Mouse (Mus musculus): Measurements from ENCODE around the gene Bglap2.
A peak's percentile ranks its signal among the peaks of the same experiment; 100 is the strongest.
"Not testable (repeated sequence)": the region's sequence is repeated elsewhere in the genome, so short reads cannot be mapped to it uniquely, and the experiment has no call there.

Gene Bglap2

DNA sequence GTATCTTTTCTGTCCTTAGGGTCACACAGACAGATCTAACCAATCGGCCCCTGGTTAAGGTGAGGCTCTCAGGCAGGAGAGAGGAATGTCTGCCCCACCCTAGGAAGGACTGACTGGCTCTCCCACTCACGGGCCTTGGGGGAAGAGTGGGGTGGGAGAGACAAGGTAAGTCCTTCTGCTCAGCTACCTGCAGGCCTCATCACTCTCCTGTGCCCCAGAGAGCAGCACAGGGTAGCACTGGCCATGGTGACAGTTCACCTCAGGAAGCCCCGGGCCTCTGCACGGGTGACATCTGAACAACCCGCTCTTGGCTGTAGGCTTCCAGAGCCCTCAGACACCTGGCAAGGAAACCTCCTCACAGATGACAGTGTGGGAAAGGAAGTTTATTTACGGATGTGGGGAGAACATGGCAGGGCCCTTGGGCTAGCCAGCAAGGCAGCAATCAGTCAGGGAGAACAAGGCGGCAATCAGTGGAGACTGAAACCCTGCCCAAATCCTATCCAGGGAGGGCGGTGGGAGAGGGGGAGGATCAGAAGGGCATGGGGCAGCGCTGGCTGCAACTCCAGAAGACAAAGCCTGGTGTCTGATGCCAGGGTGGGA, 15.4 kb upstream of the Bglap2 start:
- no peak for DNase-seq (ENCODE audit: low read depth, low spot score)

DNA sequence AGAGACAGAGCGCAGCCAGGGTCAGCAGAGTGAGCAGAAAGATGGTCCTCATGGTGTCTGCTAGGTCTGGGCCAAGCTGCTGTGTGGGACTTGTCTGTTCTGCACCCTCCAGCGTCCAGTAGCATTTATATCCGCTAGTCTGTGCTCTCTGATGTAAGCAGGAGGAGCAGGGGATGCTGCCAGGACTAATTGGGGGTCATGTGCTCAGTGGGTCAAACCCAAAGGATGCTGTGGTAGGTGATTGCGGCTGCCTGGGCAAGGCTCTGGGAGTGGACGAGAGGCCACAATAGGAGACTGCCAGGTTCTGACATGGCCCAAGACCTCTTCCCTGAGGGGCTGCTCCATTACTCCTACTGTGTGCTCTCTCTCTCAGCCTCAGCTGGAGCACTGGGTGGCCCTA, 5.9 kb upstream of the Bglap2 start, which contains the start of gene Bglap:
TSS of gene Bglap (minus strand) at position 101 of the 400 bp plus-strand sequence.
- no peak for DNase-seq (ENCODE audit: low read depth, low spot score)

DNA sequence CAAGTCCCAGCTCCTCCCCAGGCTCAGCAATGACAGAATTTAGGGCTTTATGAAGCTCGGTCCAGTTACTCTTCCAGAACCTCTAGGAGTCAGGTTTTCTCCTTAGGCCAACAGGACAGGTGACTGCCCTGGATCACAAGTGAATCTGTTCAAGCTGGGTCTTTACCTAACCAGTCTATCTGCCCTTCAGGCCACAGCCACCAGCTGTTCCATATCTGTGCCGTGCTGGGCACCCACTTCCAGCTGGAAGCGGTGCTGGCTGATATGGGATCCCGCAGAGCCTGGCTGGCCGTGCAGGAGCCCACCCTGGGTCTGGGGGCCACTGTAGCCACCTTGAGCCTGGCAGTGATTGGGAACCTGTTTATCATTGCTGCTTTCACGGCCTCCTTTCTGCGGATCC, 3.9 kb upstream of the Bglap2 start:
- not testable (repeated sequence) for DNase-seq (ENCODE audit: low read depth, low spot score)

DNA sequence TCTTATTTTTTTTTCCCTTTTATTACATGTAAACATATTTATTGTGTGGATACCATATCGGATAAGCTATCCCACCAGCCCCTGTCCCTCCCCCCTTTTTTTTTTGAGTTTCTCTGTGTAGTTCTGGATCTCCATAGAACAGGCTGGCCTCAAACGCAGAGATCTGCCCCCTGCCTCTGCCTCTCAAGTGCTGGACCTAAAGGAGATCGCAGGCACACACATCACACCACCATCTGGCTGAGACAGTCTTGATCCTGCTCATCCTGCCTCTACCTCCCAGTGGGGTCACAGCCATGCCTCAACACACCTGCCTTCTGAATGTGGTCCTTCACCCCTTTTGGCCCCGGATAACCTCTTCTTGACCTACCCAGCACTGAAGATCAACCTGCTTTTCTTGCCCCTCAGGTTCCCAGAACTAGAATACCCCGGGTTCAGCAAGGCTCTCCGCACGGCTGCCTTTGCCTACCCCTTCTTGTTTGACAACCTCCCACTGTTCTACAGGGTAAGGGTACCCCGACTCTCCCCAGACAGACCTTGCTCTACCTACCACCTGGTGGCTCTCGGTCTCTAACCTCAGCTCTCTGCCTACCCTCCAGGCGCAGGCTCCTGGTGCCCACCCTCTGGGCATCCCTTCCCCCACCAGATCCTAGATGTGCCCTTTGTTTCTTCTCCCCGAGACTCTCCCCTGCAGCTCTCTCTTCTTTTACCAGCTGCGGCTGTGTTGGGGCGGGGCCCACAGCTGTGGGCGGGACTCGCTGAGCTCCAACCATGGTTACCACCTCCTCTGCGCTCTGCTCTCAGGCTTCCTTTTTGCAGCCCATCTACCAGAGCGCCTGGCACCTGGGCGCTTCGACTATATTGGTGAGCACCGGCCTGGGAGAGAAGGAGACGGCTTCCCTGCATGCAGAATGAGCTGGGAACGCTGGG, 3.2 kb upstream of the Bglap2 start:
- DNase-seq (ENCODE audit: low read depth, low spot score): not testable (repeated sequence)

GRCm38 (mm10) chr3:88376644-88377043, 1.9 kb downstream of the Bglap2 start:
- not testable (repeated sequence) for DNase-seq (ENCODE audit: low read depth, low spot score)

GRCm38 (mm10) chr3:88375750-88376626, 2.5 kb downstream of the Bglap2 start:
- DNase-seq (ENCODE audit: low read depth, low spot score): not testable (repeated sequence)

GRCm38 (mm10) chr3:88372643-88373042, 5.9 kb downstream of the Bglap2 start, which contains the start of gene Bglap3:
TSS of gene Bglap3 (minus strand) at chr3:88372743.
- DNase-seq (ENCODE audit: low read depth, low spot score): not testable (repeated sequence)

DNA sequence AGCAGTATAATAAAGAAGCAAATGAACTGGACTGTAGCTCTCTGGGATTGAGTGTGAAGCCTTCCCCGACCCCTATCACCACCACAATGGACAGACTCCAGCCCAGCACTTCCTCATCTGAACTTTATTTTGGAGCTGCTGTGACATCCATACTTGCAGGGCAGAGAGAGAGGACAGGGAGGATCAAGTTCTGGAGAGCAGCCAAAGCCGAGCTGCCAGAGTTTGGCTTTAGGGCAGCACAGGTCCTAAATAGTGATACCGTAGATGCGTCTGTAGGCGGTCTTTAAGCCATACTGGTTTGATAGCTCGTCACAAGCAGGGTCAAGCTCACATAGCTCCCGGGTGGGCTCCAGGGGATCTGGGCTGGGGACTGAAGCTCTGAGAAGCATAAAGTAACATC, 10.0 kb downstream of the Bglap2 start:
- DNase-seq (ENCODE audit: low read depth, low spot score): peak; percentile 43

DNA sequence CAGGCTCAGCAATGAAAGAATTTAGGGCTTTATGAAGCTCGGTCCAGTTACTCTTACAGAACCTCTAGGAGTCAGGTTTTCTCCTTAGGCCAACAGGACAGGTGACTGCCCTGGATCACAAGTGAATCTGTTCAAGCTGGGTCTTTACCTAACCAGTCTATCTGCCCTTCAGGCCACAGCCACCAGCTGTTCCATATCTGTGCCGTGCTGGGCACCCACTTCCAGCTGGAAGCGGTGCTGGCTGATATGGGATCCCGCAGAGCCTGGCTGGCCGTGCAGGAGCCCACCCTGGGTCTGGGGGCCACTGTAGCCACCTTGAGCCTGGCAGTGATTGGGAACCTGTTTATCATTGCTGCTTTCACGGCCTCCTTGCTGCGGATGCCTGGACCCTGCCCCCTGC, 11.0 kb downstream of the Bglap2 start:
- not testable (repeated sequence) for DNase-seq (ENCODE audit: low read depth, low spot score)

DNA sequence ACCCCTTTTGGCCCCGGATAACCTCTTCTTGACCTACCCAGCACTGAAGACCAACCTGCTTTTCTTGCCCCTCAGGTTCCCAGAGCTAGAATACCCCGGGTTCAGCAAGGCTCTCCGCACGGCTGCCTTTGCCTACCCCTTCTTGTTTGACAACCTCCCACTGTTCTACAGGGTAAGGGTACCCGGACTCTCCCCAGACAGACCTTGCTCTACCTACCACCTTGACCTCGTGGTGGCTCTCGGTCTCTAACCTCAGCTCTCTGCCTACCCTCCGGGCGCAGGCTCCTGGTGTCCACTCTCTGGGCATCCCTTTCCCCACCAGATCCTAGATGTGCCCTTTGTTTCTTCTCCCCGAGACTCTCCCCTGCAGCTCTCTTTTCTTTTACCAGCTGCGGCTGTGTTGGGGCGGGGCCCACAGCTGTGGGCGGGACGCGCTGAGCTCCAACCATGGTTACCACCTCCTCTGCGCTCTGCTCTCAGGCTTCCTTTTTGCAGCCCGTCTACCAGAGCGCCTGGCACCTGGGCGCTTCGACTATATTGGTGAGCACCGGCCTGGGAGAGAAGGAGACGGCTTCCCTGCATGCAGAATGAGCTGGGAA, 11.6 kb downstream of the Bglap2 start:
- DNase-seq (ENCODE audit: low read depth, low spot score): not testable (repeated sequence)

DNA sequence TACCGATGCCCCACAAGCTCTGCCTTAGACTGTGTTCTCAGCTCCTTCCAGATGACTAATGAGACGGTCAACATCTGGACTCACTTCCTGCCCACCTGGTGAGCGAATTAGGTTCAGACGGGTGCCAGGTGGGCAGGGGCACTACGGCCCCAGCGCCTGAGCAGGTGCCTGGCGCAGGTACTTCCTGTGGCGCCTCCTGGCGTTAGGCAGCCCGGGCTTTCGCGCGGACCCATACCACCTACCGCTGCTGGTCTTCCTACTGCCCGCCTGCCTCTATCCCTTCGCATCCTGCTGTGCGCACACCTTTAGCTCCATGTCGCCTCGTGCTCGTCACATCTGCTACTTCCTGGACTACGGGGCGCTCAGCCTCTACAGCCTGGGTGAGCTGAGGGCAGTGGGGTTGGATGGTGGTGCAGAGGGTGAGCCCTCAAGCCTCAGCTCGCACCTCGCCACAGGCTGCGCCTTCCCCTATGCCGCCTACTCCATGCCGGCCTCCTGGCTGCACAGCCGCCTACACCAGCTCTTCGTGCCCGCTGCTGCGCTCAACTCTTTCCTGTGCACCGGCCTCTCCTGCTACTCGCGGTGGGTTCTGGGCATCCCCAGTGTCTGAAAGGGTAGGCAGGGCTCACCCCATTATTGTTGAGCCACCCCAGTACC, 12.7 kb downstream of the Bglap2 start:
- no peak for DNase-seq (ENCODE audit: low read depth, low spot score)

GRCm38 (mm10) chr3:88364337-88364736, 14.2 kb downstream of the Bglap2 start, which contains the start of gene Paqr6:
TSS of gene Paqr6 (plus strand) at chr3:88364584.
- DNase-seq (ENCODE audit: low read depth, low spot score): no peak

GRCm38 (mm10) chr3:88363700-88364099, 14.8 kb downstream of the Bglap2 start:
- DNase-seq (ENCODE audit: low read depth, low spot score): no peak

DNA sequence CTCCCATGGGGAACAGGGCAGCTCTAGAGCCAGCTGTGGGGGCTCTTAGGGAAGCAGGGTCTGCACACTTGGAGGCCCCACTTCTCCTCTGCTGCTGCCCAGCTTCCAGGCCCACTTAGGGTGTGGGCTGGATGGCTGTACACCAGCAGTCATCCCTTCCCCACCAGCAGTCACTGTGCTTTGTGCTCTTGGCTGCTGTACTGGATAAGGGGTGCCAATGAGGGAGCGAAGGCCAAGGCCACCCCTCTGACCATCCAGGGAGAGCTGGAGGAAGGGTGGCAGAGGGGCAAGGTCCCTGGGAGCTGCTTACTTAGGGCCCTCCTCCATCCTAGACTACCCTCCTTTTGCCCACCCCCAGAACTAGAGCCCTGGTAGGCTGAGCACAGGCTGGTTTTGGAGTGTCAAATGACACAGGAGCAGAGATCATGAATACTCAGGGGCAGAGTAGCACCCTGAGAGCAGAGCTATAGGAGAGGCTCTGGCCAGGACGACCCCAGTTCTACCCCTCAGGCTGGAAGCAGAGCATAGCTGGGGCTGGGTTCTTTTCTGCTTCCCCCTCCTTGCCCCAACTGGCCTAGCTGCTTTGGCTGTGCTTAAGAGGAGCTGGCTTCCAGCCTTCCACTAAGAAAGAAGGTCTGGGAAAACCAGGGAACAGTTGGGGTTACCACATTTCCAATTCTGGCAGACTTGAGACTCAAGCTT, 16.7 kb downstream of the Bglap2 start:
- DNase-seq (ENCODE audit: low read depth, low spot score): no peak

DNA sequence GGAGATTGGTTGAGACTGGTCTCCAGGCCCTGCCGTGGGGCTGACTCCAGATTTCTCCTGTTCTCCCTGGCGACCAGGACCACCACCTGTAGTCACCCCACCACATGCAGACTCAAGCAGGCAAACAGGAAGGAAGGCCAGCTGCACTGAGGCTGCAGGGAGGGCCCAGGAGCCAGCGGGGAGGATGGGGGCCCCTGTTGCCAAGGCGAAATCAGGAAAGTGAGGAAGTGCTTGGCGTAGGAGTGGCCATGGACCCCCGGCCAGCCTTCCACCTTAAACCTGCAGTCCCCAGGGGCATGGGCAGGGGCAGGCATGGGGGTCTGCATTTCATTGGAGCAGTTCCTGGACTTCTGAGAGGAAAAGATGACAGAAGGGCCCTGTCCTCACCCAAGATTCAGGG, 17.4 kb downstream of the Bglap2 start:
- DNase-seq (ENCODE audit: low read depth, low spot score): no peak

- no peak for DNase-seq (ENCODE audit: low read depth, low spot score)
Observed at GRCm38 (mm10) chr3:88359989-88360388, 18.5 kb downstream of the Bglap2 start.

DNA sequence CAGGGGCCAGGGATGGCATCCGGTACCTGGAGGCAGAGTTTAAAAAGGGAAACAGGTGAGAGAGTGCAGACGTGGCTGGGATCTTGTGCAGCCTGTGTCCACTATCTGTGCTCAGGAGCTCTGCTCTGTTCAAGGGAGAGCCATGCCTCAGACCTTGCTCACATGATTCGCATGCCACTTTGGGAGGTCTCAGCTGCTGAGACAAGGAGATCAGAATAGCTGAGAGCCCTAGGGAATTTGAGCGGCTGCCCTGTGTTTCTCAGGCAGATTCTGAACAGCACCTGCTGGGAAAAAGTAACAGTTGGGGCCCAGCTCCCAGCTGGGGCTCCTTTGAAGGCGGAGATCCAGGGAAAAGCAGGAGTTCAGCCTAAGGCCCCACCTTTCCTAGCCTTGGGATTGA, 18.9 kb downstream of the Bglap2 start:
- DNase-seq (ENCODE audit: low read depth, low spot score): no peak

GRCm38 (mm10) chr3:88354396-88355165, 23.9 kb downstream of the Bglap2 start:
- peak; percentile 25 for DNase-seq (ENCODE audit: low read depth, low spot score)

- DNase-seq (ENCODE audit: low read depth, low spot score): no peak
Observed at GRCm38 (mm10) chr3:88352907-88353306, 25.6 kb downstream of the Bglap2 start.
